Mouse (Mus musculus) left cerebral cortex, postnatal 25 days (tissue): ENCODE measurements around the gene Nfic. TPM values are rescaled to one million over a fixed set of nuclear protein-coding genes. Genes with fewer than 3 reads are reported as not detected.
A peak's percentile ranks its signal among the peaks of the same experiment; 100 is the strongest.

ENCODE experiments used
- DNase-seq, 2 experiments: peaks; one replicate each; pipeline ENCODE4 v3.0.0; 2022; ENCODE audit warnings: low spot score in 2 of 2, mixed read lengths in 1 of 2
- intact Hi-C: fragments of 180-260 bp; cut with DNase I; formaldehyde crosslinking; loops from one replicate; pipeline ENCODE4 v1.15.1; 2025
- total RNA-seq, 2 experiments: library from RNA; stranded (reverse); gene quantifications; 2 replicates each; pipeline ENCODE4 v1.2.3; 2021

The Nfic gene
- total RNA-seq: 10 to 100 TPM; 81.1 to 87.3 TPM

- DNase-seq: no peak
- intact Hi-C loops: loop anchor here (10.0 kb wide), 1 partner anchor 261 kb away; no protein-coding TSS in a partner anchor
These were observed at the start of gene Nfic for GRCm38 (mm10) chr10:81455181-81455895. Gene Nfic (minus strand): TSS chr10:81455635.

DNA sequence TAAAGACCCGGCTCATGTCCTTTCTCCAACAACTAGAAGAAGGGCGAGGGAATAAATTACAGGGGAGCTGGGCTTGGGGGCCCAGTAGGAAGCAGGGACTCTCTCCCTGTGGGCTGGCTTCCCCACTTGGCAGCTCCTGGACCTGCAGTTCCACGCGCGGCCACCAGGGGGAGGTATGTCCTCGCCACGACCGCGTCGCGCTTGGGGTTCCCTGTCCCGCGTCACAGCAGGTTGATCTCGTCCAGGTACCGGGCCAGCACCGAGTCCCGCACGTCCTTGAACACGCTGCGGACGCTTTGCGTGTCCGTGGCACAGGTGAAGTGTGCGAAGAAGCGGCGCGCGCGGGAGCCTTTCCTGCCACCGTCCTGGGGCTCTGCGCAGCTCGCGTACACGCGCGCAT is 47.2 kb upstream of the Nfic start:
- DNase-seq: peak; percentile 85 to 90
- intact Hi-C loops: loop anchor here (1.0 to 10.0 kb wide), 4 partner anchors 24 to 672 kb away; no protein-coding TSS in a partner anchor

DNA sequence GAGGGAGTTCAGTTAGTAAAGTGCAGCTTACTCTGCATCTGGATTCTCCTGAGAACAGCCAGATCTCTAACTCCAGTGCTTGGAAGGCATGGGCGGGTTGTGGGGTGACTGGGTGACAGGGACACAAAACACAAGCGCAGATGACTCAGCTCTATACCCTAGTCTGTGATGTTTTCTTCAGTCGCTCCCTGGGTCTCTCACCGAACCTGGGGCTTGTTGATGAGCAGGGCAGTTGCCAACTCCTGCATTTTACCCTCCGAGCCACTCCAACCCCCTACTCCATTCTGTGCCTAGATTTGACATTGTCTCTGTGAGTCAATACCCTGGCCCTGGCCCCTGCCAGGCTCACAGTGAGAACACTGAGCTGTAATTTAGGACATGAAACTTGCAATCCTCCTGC is 46.4 kb upstream of the Nfic start:
- intact Hi-C loops: loop anchor here (1.0 to 10.0 kb wide), 4 partner anchors 24 to 673 kb away; no protein-coding TSS in a partner anchor
- no peak for DNase-seq

DNA sequence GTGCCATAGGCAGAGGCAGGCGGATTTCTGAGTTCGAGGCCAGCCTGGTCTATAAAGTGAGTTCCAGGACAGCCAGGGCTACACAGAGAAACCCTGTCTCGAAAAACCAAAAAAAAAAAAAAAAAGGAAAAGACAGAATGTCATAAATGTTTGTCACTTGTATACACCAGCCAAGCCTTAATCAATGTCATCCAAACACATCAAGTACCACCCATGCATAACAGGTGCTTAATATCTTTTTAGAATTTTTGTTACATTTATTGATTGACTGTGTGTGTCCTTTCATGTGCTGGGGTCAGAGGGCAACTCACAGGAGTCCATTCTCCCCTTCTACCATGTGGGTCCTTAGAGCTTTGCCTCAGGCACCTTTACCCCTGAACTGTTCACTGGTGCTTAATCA is 44.6 kb upstream of the Nfic start, which contains the start of gene S1pr4:
Gene S1pr4 (minus strand): TSS at position 101 of the 400 bp plus-strand sequence.
- intact Hi-C loops: loop anchor here (10.0 kb wide), 1 partner anchor 675 kb away; no protein-coding TSS in a partner anchor
- DNase-seq: no peak

GRCm38 (mm10) chr10:81499250-81499901 is 43.9 kb upstream of the Nfic start:
- DNase-seq: no peak
- intact Hi-C loops: no loop called here

GRCm38 (mm10) chr10:81498316-81499249 is 43.1 kb upstream of the Nfic start:
- intact Hi-C loops: no loop called here
- DNase-seq: no peak

DNA sequence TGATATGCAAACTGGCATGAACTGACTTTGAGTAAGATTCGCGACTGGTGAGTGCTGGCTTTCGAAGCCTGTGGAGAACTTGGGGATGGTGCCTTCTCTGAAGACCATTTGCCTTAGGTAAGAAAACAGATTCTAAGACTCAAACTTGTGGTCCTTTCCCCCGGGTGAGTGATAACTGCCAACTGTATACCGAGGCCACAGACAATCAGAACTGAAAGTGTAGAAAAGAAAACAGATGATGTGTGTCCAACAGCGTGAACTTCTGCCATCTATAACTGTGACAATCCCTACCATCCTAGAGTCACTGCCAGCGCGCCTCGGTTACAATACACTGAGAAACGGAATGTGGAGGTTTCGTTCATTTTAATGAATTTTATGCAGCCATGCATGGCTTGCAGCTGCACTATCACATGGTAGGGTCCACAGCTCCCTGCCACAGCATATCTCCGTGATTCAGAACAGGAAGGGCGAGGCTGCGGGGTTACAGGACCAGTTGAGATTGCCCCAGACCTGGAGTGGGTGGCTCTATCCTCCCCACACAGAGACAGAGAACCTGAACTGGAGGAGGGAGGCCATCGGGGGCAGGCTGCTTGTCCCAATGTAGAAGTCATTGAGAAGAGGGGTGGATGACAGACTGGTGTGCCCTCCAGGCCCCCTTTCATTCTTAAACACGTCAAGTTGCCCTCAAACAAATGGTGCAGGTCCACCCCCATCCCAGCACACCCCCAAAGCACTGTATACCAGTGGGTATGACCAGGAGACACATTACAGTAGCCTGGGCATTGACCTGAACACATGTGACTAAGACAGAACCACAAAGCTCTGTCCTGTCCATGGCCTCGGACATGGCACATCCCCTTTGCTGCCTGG is 42.2 kb upstream of the Nfic start:
- intact Hi-C loops: no loop called here

GRCm38 (mm10) chr10:81496969-81497368 is 41.5 kb upstream of the Nfic start:
- no peak for DNase-seq
- intact Hi-C loops: no loop called here

More for the DNA sequence above, 42.2 kb upstream of the Nfic start:
- no peak for DNase-seq

DNA sequence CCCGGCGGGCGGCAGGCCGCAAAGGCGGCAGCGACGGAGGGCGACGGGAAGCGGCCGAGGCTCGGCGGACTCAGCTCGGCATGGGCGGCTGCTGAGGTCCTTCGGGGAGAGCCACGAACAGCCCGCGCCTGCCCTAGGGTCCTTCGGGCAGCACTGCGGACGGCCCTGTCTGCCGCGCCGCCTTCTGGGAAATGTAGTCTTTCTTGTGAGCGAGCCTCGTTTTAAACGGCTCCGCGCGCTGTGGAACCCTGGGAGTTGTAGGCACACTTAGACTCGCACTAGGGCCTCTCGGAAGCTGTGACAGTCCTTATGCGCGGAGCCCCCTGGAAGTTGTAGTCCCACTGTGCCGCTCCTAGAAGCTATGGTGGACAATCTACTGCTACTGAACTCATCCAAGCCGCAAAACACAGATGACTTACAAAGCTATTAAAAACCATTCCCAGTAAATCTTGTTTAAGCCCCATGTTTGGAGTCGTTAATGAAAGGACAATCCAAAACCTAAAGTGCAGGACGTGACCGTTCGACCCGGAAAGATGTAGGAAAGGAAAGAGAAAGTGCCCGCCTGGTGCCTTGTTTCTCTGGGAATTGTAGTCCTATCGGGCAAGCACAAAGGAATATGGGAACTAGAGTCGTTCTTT is 40.9 kb upstream of the Nfic start, which contains the start of gene Ncln:
Gene Ncln (minus strand): TSS at position 129 of the 638 bp plus-strand sequence.
- intact Hi-C loops: no loop called here
- peak; percentile 99 to 100 for DNase-seq

DNA sequence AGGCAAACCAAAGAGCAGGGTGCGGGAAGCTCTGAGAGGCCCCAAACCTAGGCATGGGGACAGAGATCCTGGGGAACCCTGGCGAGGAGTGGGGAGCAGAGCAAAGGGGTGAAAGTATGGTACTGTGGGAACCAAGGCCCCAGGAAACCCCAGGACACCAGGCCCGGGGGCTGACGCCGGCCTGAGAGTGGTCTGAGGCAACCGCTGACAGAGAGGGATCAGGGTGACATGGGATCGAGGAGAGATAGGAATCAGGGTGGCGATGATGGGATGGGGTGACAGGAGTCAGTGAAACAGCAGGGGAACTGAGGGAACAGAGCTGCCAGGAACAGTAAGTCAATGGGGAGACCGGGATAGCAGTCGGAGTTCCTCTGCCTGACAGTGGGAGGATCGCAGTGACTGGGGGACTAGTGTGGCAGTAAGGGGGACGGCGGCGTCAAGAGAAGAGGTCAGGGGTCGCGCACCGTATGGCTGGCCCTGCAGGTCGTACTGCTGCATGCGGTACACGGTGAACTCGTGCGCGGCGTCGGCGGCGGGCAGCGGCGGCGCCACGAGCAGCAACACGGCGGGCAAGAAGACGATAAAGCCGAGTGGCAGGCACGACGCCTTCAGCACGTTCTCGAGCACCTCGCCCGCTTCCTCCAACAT is 40.3 kb upstream of the Nfic start:
- peak; percentile 51 to 64 for DNase-seq
- intact Hi-C loops: no loop called here

DNA sequence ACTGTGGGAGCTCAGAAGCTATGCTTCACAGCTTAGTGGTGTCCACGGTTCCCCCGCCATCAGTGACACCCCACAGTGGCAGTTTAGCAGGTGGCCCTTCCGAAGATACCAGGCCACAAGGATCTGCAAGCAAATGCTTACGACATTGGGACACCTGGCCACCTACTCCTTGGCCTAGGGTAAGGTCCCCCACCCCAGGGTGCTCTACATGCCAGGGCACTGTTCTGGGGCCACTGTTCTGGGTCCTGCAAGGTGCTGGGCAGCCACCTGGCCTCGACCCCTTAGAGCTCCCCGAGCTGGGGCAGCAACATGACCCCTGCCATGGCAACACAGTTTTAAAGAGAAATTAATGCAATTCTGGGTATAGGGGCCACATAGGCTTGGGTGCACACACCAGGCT is 39.7 kb upstream of the Nfic start:
- no peak for DNase-seq

DNA sequence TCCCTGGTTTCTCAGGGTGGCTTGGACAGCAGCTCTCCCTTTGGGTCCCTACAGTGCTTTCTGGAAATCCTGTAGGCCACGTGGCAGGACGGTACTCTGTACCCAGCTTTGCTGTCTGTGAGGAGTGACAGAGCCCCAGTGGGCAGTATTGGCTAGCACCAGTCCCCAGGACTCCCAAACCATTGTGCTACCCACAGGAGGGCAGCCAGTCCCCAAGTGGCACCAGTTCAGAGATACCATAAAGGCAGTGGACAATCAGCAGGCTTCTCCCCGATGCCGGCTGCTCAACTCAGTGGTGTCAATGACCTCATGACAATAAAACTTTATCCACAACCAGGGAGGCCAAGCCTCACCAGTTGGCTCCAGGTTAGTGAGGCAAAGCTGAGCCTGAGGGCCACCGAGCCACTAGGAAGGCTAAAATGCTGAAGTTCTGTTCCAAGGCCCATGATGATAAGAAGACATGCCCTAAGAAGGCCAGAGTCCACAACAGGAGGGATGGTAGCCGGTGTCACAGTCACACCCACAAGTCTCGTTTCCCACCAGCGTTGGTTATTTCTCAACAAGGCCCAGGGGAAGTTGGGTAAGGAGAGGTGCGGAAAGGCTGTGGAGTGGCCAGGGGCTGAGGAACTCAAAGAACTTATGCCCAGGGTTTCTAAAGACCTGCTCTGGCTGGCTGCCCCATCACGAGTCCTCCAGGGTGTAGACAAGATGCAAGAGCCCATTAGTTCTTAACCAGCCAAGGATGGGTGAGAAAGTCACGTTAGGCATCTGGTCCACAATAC is 39.0 kb upstream of the Nfic start:
- intact Hi-C loops: no loop called here
- DNase-seq: no peak

More for the DNA sequence above, 39.7 kb upstream of the Nfic start:
- intact Hi-C loops: no loop called here

- DNase-seq: no peak
- intact Hi-C loops: no loop called here
These were observed 38.3 kb upstream of the Nfic start for GRCm38 (mm10) chr10:81493601-81494220.

DNA sequence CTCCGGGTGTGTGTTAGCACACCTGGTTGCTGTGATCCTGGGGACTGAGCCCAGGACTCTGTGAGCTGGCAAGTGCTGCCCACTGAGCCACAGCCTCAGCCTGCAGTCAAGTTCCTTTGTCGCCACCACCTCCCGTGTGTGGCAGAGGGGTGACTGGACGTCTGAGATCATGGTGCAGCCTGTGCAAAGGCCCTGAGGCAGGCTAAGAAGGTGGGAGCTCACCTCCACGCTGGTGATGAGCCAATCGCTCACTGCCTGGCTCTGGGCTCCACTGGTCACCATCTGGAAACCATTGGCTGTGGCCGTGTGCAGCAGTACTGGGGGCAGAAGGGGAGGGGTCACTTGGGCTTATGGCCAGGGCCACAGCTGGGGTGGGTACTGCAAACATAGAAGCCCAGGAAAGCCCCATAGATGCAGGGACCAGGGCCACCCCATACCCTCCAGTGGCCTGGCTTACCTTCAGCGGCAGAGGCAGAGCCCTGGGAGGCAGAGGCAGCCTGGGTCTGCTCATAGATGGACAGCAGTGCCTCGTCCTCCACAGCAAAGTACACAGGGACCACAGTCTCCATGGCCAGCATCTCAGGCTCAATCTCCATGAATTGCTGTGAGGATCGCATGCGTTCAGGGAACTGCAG is 37.3 kb upstream of the Nfic start:
- DNase-seq: no peak
- intact Hi-C loops: no loop called here

DNA sequence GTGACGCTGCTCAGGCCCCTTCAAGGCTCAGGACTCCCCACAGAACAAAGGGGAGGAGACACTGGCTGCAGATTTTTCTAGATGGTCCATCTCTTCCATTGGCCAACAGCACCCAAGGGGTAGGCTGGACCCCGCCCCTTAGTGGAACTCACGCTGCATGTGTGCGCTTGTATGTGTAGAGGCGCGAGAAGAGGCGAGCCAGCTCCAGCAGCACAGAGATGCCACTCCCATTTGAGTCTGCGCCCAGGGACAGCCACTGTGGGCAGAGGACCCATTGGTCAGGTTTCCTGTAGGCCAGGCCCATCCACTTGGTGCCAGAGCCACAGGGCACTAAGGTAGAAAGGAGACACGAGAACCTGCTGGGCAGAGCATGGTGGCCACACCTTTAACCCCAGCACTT is 35.6 kb upstream of the Nfic start:
- DNase-seq: no peak
- intact Hi-C loops: no loop called here

- intact Hi-C loops: no loop called here
- no peak for DNase-seq
These were observed 34.5 kb upstream of the Nfic start for GRCm38 (mm10) chr10:81489941-81490340.
